Mouse (Mus musculus) B cell, adult 2 months (primary cell): ENCODE measurements around the gene Celf2.

Source experiments
- DNase-seq, 2 experiments: peaks; one replicate each; pipeline ENCODE4 v3.0.0; 2022

Gene Celf2

GRCm38 (mm10) chr2:7173271-7174064 lies 335.9 kb downstream of the Celf2 start:
- DNase-seq, result no peak

GRCm38 (mm10) chr2:7171087-7171696 lies 338.2 kb downstream of the Celf2 start:
- no peak for DNase-seq

- no peak for DNase-seq
Observed at GRCm38 (mm10) chr2:7165786-7166185, 343.6 kb downstream of the Celf2 start.

- DNase-seq, result no peak
Observed at GRCm38 (mm10) chr2:7160108-7160507, 349.3 kb downstream of the Celf2 start.

- DNase-seq, result no peak
Observed at GRCm38 (mm10) chr2:7147303-7147702, 362.1 kb downstream of the Celf2 start.

- no peak for DNase-seq
Observed at GRCm38 (mm10) chr2:7145541-7146043, 363.8 kb downstream of the Celf2 start.

- no peak for DNase-seq
Observed at GRCm38 (mm10) chr2:7144871-7145270, 364.5 kb downstream of the Celf2 start.

- no peak for DNase-seq
Observed at GRCm38 (mm10) chr2:7123366-7123765, 386.0 kb downstream of the Celf2 start.

GRCm38 (mm10) chr2:7115801-7116200 lies 393.6 kb downstream of the Celf2 start:
- no peak for DNase-seq

- peak; percentile 15 to 27 for DNase-seq
Observed at GRCm38 (mm10) chr2:7115161-7115560, 394.2 kb downstream of the Celf2 start.

GRCm38 (mm10) chr2:7113738-7114137 lies 395.6 kb downstream of the Celf2 start:
- DNase-seq, result no peak

GRCm38 (mm10) chr2:7112156-7112813 lies 397.1 kb downstream of the Celf2 start:
- no peak for DNase-seq

GRCm38 (mm10) chr2:7093414-7093813 lies 415.9 kb downstream of the Celf2 start:
- DNase-seq, result no peak

- DNase-seq, result no peak
Observed at GRCm38 (mm10) chr2:7092641-7093040, 416.7 kb downstream of the Celf2 start.

GRCm38 (mm10) chr2:7090496-7090895 lies 418.9 kb downstream of the Celf2 start:
- DNase-seq, result no peak

- no peak for DNase-seq
Observed at GRCm38 (mm10) chr2:7089069-7089834, 420.1 kb downstream of the Celf2 start.

- no peak for DNase-seq
Observed at GRCm38 (mm10) chr2:7088536-7088935, 420.8 kb downstream of the Celf2 start.

GRCm38 (mm10) chr2:7087480-7087879 lies 421.9 kb downstream of the Celf2 start:
- DNase-seq, result no peak

- no peak for DNase-seq
Observed at GRCm38 (mm10) chr2:7083489-7084090, 425.8 kb downstream of the Celf2 start.

- DNase-seq, result no peak
Observed at GRCm38 (mm10) chr2:7082376-7083025, 426.9 kb downstream of the Celf2 start.

- DNase-seq, result no peak
Observed at GRCm38 (mm10) chr2:7080794-7081783, 428.3 kb downstream of the Celf2 start.
